Mouse (Mus musculus): Measurements from ENCODE around the gene Hs2st1. TPM values are rescaled to one million over a fixed set of nuclear protein-coding genes. Genes with fewer than 3 reads are reported as not detected.
A peak's percentile ranks its signal among the peaks of the same experiment; 100 is the strongest.
"Not testable (repeated sequence)": the region's sequence is repeated elsewhere in the genome, so short reads cannot be mapped to it uniquely, and the experiment has no call there.

Gene Hs2st1
- total and polyA plus RNA-seq, 3 experiments: 13.6 to 16.1 TPM; not detected in 1

DNA sequence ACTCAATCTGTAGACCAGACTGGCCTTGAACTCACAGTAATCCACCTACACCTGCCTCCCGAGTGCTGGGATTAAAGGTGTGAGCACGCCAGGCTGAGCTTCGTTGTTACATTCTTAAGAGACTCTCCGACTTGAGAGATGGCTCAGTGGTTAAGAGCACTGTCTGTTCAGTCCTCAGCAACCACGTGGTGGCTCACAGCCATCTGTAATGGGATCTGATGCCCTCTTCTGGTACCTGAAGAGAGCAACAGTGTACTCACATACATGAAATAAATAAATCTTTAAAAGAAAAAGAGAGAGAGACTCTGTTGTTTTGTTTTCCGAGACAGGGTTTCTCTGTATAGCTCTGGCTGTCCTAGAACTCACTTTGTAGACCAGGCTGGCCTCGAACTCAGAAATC, 35.8 kb upstream of the Hs2st1 start:
- DNase-seq (ENCODE audit: low read depth, low spot score): peak; percentile 63

DNA sequence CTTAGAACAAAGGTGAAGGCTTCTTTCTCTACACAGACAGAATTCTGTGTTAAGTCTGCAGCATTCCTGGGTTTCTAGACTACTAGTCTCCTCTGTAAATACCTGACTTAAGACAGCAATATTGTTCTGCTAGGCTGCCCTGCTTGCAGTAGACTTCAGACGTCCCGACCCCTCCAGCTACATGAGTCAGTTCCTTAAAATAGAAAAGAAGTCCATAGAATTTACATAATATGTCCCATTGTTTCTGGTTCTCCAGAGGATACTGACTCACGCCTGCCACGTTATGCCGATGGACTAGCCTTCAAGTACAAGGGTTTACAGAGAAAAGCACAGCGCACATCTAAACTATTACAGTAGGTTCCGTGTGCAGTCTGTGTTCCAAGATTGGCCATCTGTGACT, 34.2 kb upstream of the Hs2st1 start:
- Histone ChIP-seq H3K79me2 (ENCODE audit: control insufficient read depth, insufficient read depth, low read length, poor library complexity) (no peaks in the 10 kb centered on the region), H3K9ac (ENCODE audit: control insufficient read depth, low read depth, low read length, poor library complexity, severe bottlenecking) (no peak overlapping the region), H3K9me3 (replicated peaks; ENCODE audit: insufficient read depth, low read length) (no peaks in the 10 kb centered on the region), H3K27me3 (ENCODE audit: control insufficient read depth in 1 of 2, insufficient read depth in 2 of 2, low read length in 2 of 2) (no peaks in the 10 kb centered on the region), H3K27ac (ENCODE audit: control insufficient read depth, low read depth, low read length) (no peak overlapping the region), H3K4me3 (ENCODE audit: control insufficient read depth in 1 of 2, insufficient read depth in 1 of 2, low read depth in 2 of 2, low read length in 2 of 2) (no peak overlapping the region), H3K4me1 (ENCODE audit: control insufficient read depth in 1 of 2, insufficient read depth in 2 of 2, low read length in 2 of 2) (0 out of 4 replicates have a peak, but pooled peaks cover 0 to 3% of the 10 kb centered on the region in 2 experiments), H3K36me3 (ENCODE audit: control insufficient read depth in 1 of 2, insufficient read depth in 2 of 2, low read length in 2 of 2) (no peaks in the 10 kb centered on the region)
- no peak for DNase-seq (ENCODE audit: low read depth, low spot score)
- no peak for TF ChIP-seq MAX (IDR thresholded peaks at IDR 0.05; ENCODE audit: low read length)
- TF ChIP-seq MEF2A (IDR thresholded peaks at IDR 0.05; ENCODE audit: extremely low read depth, insufficient replicate concordance, low read depth, low read length, poor library complexity, severe bottlenecking): no peak
- TF ChIP-seq ETS1 (IDR thresholded peaks at IDR 0.05; ENCODE audit: low read depth, low read length): no peak
- TF ChIP-seq MAFK (IDR thresholded peaks at IDR 0.05; ENCODE audit: borderline replicate concordance, low read depth, low read length): no peak
- TF ChIP-seq ZNF384 (IDR thresholded peaks at IDR 0.05; ENCODE audit: low read depth, low read length): no peak
- no peak for TF ChIP-seq CHD2 (IDR thresholded peaks at IDR 0.05; ENCODE audit: low read length)
- no peak for TF ChIP-seq USF2 (IDR thresholded peaks at IDR 0.05; ENCODE audit: borderline replicate concordance in 1 of 2, insufficient read depth in 1 of 2, low read depth in 1 of 2, low read length in 2 of 2)
- TF ChIP-seq RAD21 (IDR thresholded peaks at IDR 0.05; ENCODE audit: low read depth, low read length): no peak
- no peak for TF ChIP-seq E2F4 (IDR thresholded peaks at IDR 0.05; ENCODE audit: borderline replicate concordance, low read depth, low read length)
- no peak for TF ChIP-seq TBP (IDR thresholded peaks at IDR 0.05; ENCODE audit: low read depth, low read length)
- no peak for TF ChIP-seq CHD1 (IDR thresholded peaks at IDR 0.05; ENCODE audit: low read depth, low read length)
- TF ChIP-seq MAZ (IDR thresholded peaks at IDR 0.05; ENCODE audit: low read depth, low read length): no peak
- no peak for TF ChIP-seq TCF12 (IDR thresholded peaks at IDR 0.05; ENCODE audit: low read depth, low read length)
- no peak for TF ChIP-seq NELFE (IDR thresholded peaks at IDR 0.05; ENCODE audit: low read depth, low read length)
- TF ChIP-seq UBTF (IDR thresholded peaks at IDR 0.05; ENCODE audit: borderline replicate concordance, insufficient read depth, low read depth, low read length): no peak

More for the DNA sequence above, 35.8 kb upstream of the Hs2st1 start:
- H3K36me3 ChIP-seq (ENCODE audit: control insufficient read depth in 1 of 2, insufficient read depth in 2 of 2, low read length in 2 of 2); H3K27me3 ChIP-seq (ENCODE audit: control insufficient read depth in 1 of 2, insufficient read depth in 2 of 2, low read length in 2 of 2); H3K4me3 ChIP-seq (ENCODE audit: control insufficient read depth in 1 of 2, insufficient read depth in 1 of 2, low read depth in 2 of 2, low read length in 2 of 2); H3K27ac ChIP-seq (ENCODE audit: control insufficient read depth, low read depth, low read length); H3K4me1 ChIP-seq (ENCODE audit: control insufficient read depth in 1 of 2, insufficient read depth in 2 of 2, low read length in 2 of 2); H3K79me2 ChIP-seq (ENCODE audit: control insufficient read depth, insufficient read depth, low read length, poor library complexity); H3K9ac ChIP-seq (ENCODE audit: control insufficient read depth, low read depth, low read length, poor library complexity, severe bottlenecking); H3K9me3 ChIP-seq (replicated peaks; ENCODE audit: insufficient read depth, low read length): not testable (repeated sequence)
- TF ChIP-seq MYC (IDR thresholded peaks at IDR 0.05; ENCODE audit: low read depth, low read length) (peak; percentile 96), CTCF (IDR thresholded peaks at IDR 0.05 in 2 of 3, conservative IDR thresholded peaks at IDR 0.05 in 1 of 3; ENCODE audit: control insufficient read depth in 1 of 3, insufficient read depth in 1 of 3, low read depth in 2 of 3, low read length in 3 of 3, poor library complexity in 1 of 3, severe bottlenecking in 1 of 3) (peak; percentile 19 to 59 (median 38); a peak in 5 of 6 replicates), SMC3 (IDR thresholded peaks at IDR 0.05; ENCODE audit: low read depth, low read length) (peak; percentile 59), MAX (IDR thresholded peaks at IDR 0.05; ENCODE audit: low read length) (peak; percentile 87), USF1 (IDR thresholded peaks at IDR 0.05; ENCODE audit: low read depth, low read length) (peak; percentile 78), ZC3H11A (IDR thresholded peaks at IDR 0.05; ENCODE audit: low read depth, low read length) (peak; percentile 39; the same call in 1 of the 2 replicates), RAD21 (IDR thresholded peaks at IDR 0.05; ENCODE audit: low read depth, low read length) (peak; percentile 40), MXI1 (IDR thresholded peaks at IDR 0.05; ENCODE audit: low read depth, low read length) (peak; percentile 78)

All from MEL (cell line).